10 mouse cellular contexts compared by ENCODE assay signal in genomic region chr11:33685904-33686303, GRCm38 (mm10).
A peak's percentile ranks its signal among the peaks of the same experiment; 100 is the strongest.
DNase-seq lines count a peak whose midpoint lies in the region; ATAC-seq and TF ChIP-seq lines count a peak whose summit lies in the region.
"Had no signal": no experiment of that assay in that cellular context is flagged by ENCODE, and none has a peak within 500 bp of the region (broad histone marks: within the 10 kb centered on the region; RNA-seq: fewer than 3 reads in every experiment).

No protein-coding gene starts in this region.

- ATAC-seq in frontal cortex, adult (ENCODE audit: low TSS enrichment) = peak; percentile 96
- ATAC-seq: activated CD4-positive, CD25-positive, alpha-beta regulatory T cell, adult 4 months had no signal

- H3K27ac ChIP-seq in left cerebral cortex, adult 2 months = no peak overlapping the region
- H3K27ac ChIP-seq: neural tube, embryonic 12.5 days had no signal

- no peak overlapping the region for H3K4me3 ChIP-seq in left cerebral cortex, adult 2 months
- H3K4me3 ChIP-seq: neural tube, embryonic 12.5 days had no signal

- TF ChIP-seq CTCF in left cerebral cortex, adult 2 months (IDR thresholded peaks at IDR 0.05) = no peak

- peak; percentile 19 to 36 for DNase-seq in lung, postnatal 4 days
- no peak for DNase-seq in lung, postnatal 25 days (ENCODE audit: low spot score)
- DNase-seq in left cerebral cortex, adult 2 months (ENCODE audit: extremely low spot score in 1 of 2, low spot score in 2 of 2) = peak; percentile 21 to 57
- DNase-seq in thymus, postnatal 25 days = no peak
- no peak for DNase-seq in liver
- DNase-seq in heart, postnatal 25 days (ENCODE audit: low spot score) = no peak
- DNase-seq: thymus, postnatal 36 days had no signal

- intact Hi-C loops in left cerebral cortex, adult 2 months (cut with DNase I) = no loop called here
- intact Hi-C loops in heart, postnatal 25 days (cut with DNase I) = no loop called here

Comparison
In these comparisons a context has a peak if more than half of its experiments do, and no peak if none do; other contexts are left out.
1. DNase-seq: peak in lung, postnatal 4 days (2 of 2) and left cerebral cortex, adult 2 months (2 of 2); none in lung, postnatal 25 days (single experiment), thymus, postnatal 25 days (single experiment), liver (single experiment) and heart, postnatal 25 days (single experiment).